Mouse (Mus musculus): ENCODE results near the gene Senp1. TPM values are rescaled to one million over a fixed set of nuclear protein-coding genes. Genes with fewer than 3 reads are reported as not detected.
A peak's percentile ranks its signal among the peaks of the same experiment; 100 is the strongest.

Gene Senp1
- polyA plus RNA-seq, 1 experiment from 2014 or later: 17.1 TPM

GRCm38 (mm10) chr15:98029798-98030197, 63.7 kb downstream of the Senp1 start:
- no peak overlapping the region for H3K4me2 ChIP-seq (ENCODE audit: low read length)
- DNase-seq (ENCODE audit: low spot score): no peak
- no peak for TF ChIP-seq CTCF (IDR thresholded peaks at IDR 0.05; ENCODE audit: low read depth)
- no peak overlapping the region for H3K27ac ChIP-seq
- H3K36me3 ChIP-seq (ENCODE audit: insufficient read depth, low read length): no peaks in the 10 kb centered on the region
- H3K4me1 ChIP-seq (replicated peaks; ENCODE audit: insufficient read depth, low read length): peaks cover 13% of the 10 kb centered on the region
- no peak overlapping the region for H3K4me3 ChIP-seq (replicated peaks; ENCODE audit: low read depth, low read length)
- H3K27me3 ChIP-seq (ENCODE audit: insufficient read depth, low read length): no peaks in the 10 kb centered on the region
- 78% methylated on average over 6 of the region's 6 CpGs for WGBS
- no peak overlapping the region for H3K9ac ChIP-seq (ENCODE audit: low read depth, low read length)
- ATAC-seq (replicated peaks; ENCODE audit: low FRiP score, low read depth): no peak
- no peaks in the 10 kb centered on the region for H3K9me3 ChIP-seq (replicated peaks; ENCODE audit: low read length)

DNA sequence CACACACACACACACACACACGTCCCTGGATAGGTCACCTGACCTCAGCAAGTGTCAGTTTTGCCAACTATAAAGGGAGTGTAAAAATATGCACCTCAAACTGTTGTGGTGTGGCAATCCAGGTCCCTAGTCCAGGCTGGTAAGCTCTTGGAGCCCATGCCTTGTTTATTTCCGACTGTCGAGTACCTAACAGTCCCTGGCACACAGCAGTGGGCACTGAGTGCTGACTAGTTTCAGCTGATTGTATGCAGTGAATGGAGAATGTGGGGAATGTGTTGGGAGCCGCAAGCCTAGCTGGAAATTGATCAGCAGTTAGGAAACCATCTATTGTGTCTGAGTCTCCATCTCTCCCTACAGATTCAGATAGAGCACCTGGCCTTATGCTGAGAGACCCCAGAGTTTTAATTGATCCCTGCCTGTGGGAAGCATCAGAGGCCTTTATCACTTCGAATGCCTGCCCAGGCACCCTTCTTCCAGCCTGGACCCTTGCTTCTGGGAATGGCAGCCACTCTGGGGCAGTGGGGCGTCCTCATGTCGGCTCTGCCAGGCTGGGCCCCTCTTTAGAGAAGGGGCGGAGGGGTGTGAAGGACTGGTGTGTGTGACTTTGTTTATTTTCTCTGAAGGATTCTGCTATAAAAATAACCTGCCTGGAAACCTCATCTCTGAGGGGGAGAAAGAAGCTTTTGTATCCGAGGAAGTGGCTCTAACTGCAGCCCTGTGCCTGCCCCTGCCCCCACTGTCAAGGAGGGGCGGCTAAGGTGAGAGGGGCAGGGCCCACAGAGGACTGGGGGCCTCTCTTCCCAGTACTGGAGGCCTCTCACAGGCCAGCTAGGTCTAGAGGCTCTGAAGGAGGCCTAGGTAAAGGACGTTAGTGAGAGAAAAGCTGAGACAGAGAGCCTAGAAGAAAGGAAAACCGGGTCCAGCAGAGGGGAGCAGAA, 66.3 kb downstream of the Senp1 start:
- WGBS: 23% methylated on average over 12 of the region's 12 CpGs
- Histone ChIP-seq H3K36me3 (ENCODE audit: insufficient read depth, low read length) (no peaks in the 10 kb centered on the region), H3K27ac (peak overlapping the region; percentile 50; the same call in 1 of the 2 replicates), H3K4me1 (replicated peaks; ENCODE audit: insufficient read depth, low read length) (peaks cover 13% of the 10 kb centered on the region), H3K9me3 (replicated peaks; ENCODE audit: low read length) (no peaks in the 10 kb centered on the region), H3K27me3 (ENCODE audit: insufficient read depth, low read length) (no peaks in the 10 kb centered on the region), H3K4me3 (replicated peaks; ENCODE audit: low read depth, low read length) (no peak overlapping the region), H3K9ac (ENCODE audit: low read depth, low read length) (peak overlapping the region; percentile 42; the same call in 1 of the 2 replicates), H3K4me2 (ENCODE audit: low read length) (no peak overlapping the region)
- ATAC-seq (replicated peaks; ENCODE audit: low FRiP score, low read depth) (no peak; the same call in 1 of the 2 replicates), DNase-seq (ENCODE audit: low spot score) (peak; percentile 43)
- TF ChIP-seq CTCF (IDR thresholded peaks at IDR 0.05; ENCODE audit: low read depth): no peak

- ATAC-seq (replicated peaks; ENCODE audit: low FRiP score, low read depth) (0 out of 2 replicates have a peak, but pooled peaks have one; percentile 26), DNase-seq (ENCODE audit: low spot score) (peak; percentile 75)
- H3K4me1 ChIP-seq (replicated peaks; ENCODE audit: insufficient read depth, low read length): peaks cover 13% of the 10 kb centered on the region
- H3K27me3 ChIP-seq (ENCODE audit: insufficient read depth, low read length): no peaks in the 10 kb centered on the region
- no peak overlapping the region for H3K4me3 ChIP-seq (replicated peaks; ENCODE audit: low read depth, low read length)
- H3K4me2 ChIP-seq (ENCODE audit: low read length): no peak overlapping the region
- H3K36me3 ChIP-seq (ENCODE audit: insufficient read depth, low read length): no peaks in the 10 kb centered on the region
- no peak for TF ChIP-seq CTCF (IDR thresholded peaks at IDR 0.05; ENCODE audit: low read depth)
- H3K9ac ChIP-seq (ENCODE audit: low read depth, low read length): no peak overlapping the region
- H3K9me3 ChIP-seq (replicated peaks; ENCODE audit: low read length): no peaks in the 10 kb centered on the region
- no peak overlapping the region for H3K27ac ChIP-seq
- WGBS: 22% methylated on average over 4 of the region's 4 CpGs
Measured at GRCm38 (mm10) chr15:98025611-98026010, 67.9 kb downstream of the Senp1 start.

DNA sequence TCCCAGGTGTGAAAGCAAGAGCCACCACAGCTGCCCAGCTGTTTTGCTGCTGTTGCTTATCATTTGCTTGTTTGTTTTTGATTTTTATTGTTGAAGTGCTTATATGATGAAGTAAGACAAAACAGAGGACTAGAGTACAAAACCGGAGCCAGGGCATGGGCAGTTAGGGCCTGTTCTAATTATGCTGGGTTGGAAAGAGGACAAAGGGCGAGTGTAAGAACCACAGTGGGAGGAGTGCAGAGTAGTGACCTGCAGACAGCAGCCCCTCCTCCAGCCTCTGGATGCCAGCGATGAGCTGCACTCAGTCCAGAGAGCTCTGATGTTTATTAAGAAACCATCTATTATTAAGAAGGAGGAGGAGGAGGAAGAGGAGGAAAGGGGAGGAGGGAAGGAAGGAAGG, 70.4 kb downstream of the Senp1 start:
- H3K27me3 ChIP-seq (ENCODE audit: insufficient read depth, low read length): no peaks in the 10 kb centered on the region
- no peaks in the 10 kb centered on the region for H3K9me3 ChIP-seq (replicated peaks; ENCODE audit: low read length)
- H3K27ac ChIP-seq: no peak overlapping the region
- H3K9ac ChIP-seq (ENCODE audit: low read depth, low read length): no peak overlapping the region
- no peak for DNase-seq (ENCODE audit: low spot score)
- TF ChIP-seq CTCF (IDR thresholded peaks at IDR 0.05; ENCODE audit: low read depth): no peak
- H3K4me1 ChIP-seq (replicated peaks; ENCODE audit: insufficient read depth, low read length): peaks cover 10% of the 10 kb centered on the region
- no peaks in the 10 kb centered on the region for H3K36me3 ChIP-seq (ENCODE audit: insufficient read depth, low read length)
- no peak overlapping the region for H3K4me3 ChIP-seq (replicated peaks; ENCODE audit: low read depth, low read length)
- peak; percentile 57; the same call in 1 of the 2 replicates for ATAC-seq (replicated peaks; ENCODE audit: low FRiP score, low read depth)
- no peak overlapping the region for H3K4me2 ChIP-seq (ENCODE audit: low read length)
- 39% methylated on average over 3 of the region's 3 CpGs for WGBS

GRCm38 (mm10) chr15:98021886-98022285, 71.7 kb downstream of the Senp1 start:
- Histone ChIP-seq H3K27ac (no peak overlapping the region), H3K36me3 (ENCODE audit: insufficient read depth, low read length) (no peaks in the 10 kb centered on the region), H3K27me3 (ENCODE audit: insufficient read depth, low read length) (no peaks in the 10 kb centered on the region), H3K4me3 (replicated peaks; ENCODE audit: low read depth, low read length) (no peak overlapping the region), H3K9ac (ENCODE audit: low read depth, low read length) (no peak overlapping the region), H3K4me1 (replicated peaks; ENCODE audit: insufficient read depth, low read length) (no peaks in the 10 kb centered on the region; the same call in 1 of the 2 replicates), H3K4me2 (ENCODE audit: low read length) (no peak overlapping the region), H3K9me3 (replicated peaks; ENCODE audit: low read length) (no peaks in the 10 kb centered on the region)
- TF ChIP-seq CTCF (IDR thresholded peaks at IDR 0.05; ENCODE audit: low read depth): no peak
- ATAC-seq (replicated peaks; ENCODE audit: low FRiP score, low read depth): no peak
- DNase-seq (ENCODE audit: low spot score): peak; percentile 82
- WGBS: 7% methylated on average over 2 of the region's 2 CpGs

GRCm38 (mm10) chr15:98019047-98019446, 74.5 kb downstream of the Senp1 start:
- ATAC-seq (replicated peaks; ENCODE audit: low FRiP score, low read depth): no peak
- Histone ChIP-seq H3K27ac (no peak overlapping the region), H3K4me3 (replicated peaks; ENCODE audit: low read depth, low read length) (no peak overlapping the region), H3K36me3 (ENCODE audit: insufficient read depth, low read length) (no peaks in the 10 kb centered on the region), H3K4me1 (replicated peaks; ENCODE audit: insufficient read depth, low read length) (no peaks in the 10 kb centered on the region), H3K9me3 (replicated peaks; ENCODE audit: low read length) (no peaks in the 10 kb centered on the region), H3K9ac (ENCODE audit: low read depth, low read length) (no peak overlapping the region), H3K4me2 (ENCODE audit: low read length) (no peak overlapping the region), H3K27me3 (ENCODE audit: insufficient read depth, low read length) (no peaks in the 10 kb centered on the region)
- DNase-seq (ENCODE audit: low spot score): no peak
- WGBS: 52% methylated on average over 3 of the region's 3 CpGs
- TF ChIP-seq CTCF (IDR thresholded peaks at IDR 0.05; ENCODE audit: low read depth): no peak
